Mouse (Mus musculus) heart, postnatal 0 days (tissue): ENCODE results near the gene Crnkl1. TPM values are rescaled to one million over a fixed set of nuclear protein-coding genes. Genes with fewer than 3 reads are reported as not detected.
"Not testable (repeated sequence)": the region's sequence is repeated elsewhere in the genome, so short reads cannot be mapped to it uniquely, and the experiment has no call there.

ENCODE experiments used
- ATAC-seq: fragments of 200-750 bp; cut with Nextera tagmentation; 2 replicates; pipeline ENCODE4 v1.8.0; 2017; ENCODE audit warnings: low read depth, moderate number of reproducible peaks, moderate library complexity; ENCODE audit not compliant: insufficient read depth
- DNase-seq: peaks from one replicate; pipeline ENCODE4 v3.0.0-alpha.2; 2016; ENCODE audit warnings: low spot score
- H3K27ac ChIP-seq: fragments of 300-500 bp; sonication (generic); 2 replicates; pipeline ENCODE4 v1.5.1; 2014; ENCODE audit warnings: low read depth, mild to moderate bottlenecking
- H3K27me3 ChIP-seq: fragments of 300-500 bp; sonication (generic); 2 replicates; pipeline ENCODE4 v1.6.1; 2014; ENCODE audit warnings: low read length, mixed read lengths; ENCODE audit not compliant: control insufficient read depth, insufficient read depth
- H3K36me3 ChIP-seq: fragments of 300-500 bp; sonication (generic); replicated peaks from 2 replicates; pipeline ENCODE4 v1.6.1; 2014; ENCODE audit warnings: low read length, mixed read lengths; ENCODE audit not compliant: control insufficient read depth, insufficient read depth
- H3K4me1 ChIP-seq: fragments of 300-500 bp; sonication (generic); 2 replicates; pipeline ENCODE4 v1.6.1; 2014; ENCODE audit warnings: antibody characterized with exemption; ENCODE audit not compliant: control insufficient read depth, insufficient read depth
- H3K4me2 ChIP-seq: fragments of 300-500 bp; sonication (generic); 2 replicates; pipeline ENCODE4 v1.6.1; 2014; ENCODE audit warnings: low read depth, mild to moderate bottlenecking, low read length, moderate library complexity
- H3K4me3 ChIP-seq: fragments of 300-500 bp; sonication (generic); 2 replicates; pipeline ENCODE4 v1.5.1; 2014; ENCODE audit warnings: low read depth, low read length
- H3K9ac ChIP-seq: fragments of 300-500 bp; sonication (generic); replicated peaks from 2 replicates; pipeline ENCODE4 v1.6.1; 2014; ENCODE audit warnings: low read depth, low read length, mixed read lengths
- H3K9me3 ChIP-seq: fragments of 300-500 bp; sonication (generic); replicated peaks from 2 replicates; pipeline ENCODE4 v1.6.1; 2016; ENCODE audit warnings: low read length; ENCODE audit not compliant: control insufficient read depth
- CTCF ChIP-seq: IDR thresholded peaks from 2 replicates; pipeline ENCODE4 v1.5.1; 2016; ENCODE audit warnings: antibody characterized with exemption, control low read depth, low read depth
- EP300 ChIP-seq: IDR thresholded peaks from 2 replicates; pipeline ENCODE4 v1.6.1; 2016; ENCODE audit warnings: antibody characterized with exemption, low read depth
- WGBS: fragments of 180-500 bp; shearing (Covaris S2); extraction: QIAGEN DNeasy Blood & Tissue Kit; methylation state at CpG from one replicate; pipeline ENCODE4 v1.1.7; 2014; 5-methylcytosine and 5-hydroxymethylcytosine counted together
- polyA plus RNA-seq: library from polyadenylated mRNA; unstranded; fragments of >200 nt; fragmentation: Nextera tagmentation; extraction: Ambion mirVana; gene quantifications from 2 replicates; pipeline ENCODE4 v1.2.1, GENCODE M21; 2015
- total RNA-seq: library from RNA; depleted of rRNA; stranded (reverse); fragments of >200 nt; gene quantifications from 2 replicates; pipeline ENCODE4 v1.2.3, GENCODE M21; 2014; ENCODE audit warnings: low replicate concordance

Gene Crnkl1
- total and polyA plus RNA-seq, 2 experiments from 2014 or later: 9.4 to 15.5 TPM

DNA sequence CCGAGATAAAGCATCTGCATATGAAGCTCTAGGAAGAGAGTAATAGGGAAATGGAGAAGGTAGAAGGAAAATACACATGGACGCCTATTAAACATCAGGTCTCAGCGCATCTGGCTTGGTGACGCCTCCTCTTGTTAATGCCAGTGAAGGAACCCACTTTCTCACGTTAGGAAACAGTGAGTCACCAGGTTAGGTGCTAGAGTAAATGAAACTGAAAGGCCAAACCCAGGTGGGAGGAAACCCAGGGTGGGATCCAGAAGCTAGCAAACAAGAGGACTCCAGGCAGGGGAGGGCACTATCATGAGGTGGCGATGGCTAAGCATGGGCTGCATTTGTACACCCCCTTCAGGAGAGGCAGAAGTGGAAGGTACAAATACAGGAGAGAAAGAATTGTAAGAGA, 29.7 kb downstream of the Crnkl1 start:
- no peaks in the 10 kb centered on the region for H3K9me3 ChIP-seq
- H3K27ac ChIP-seq: no peak overlapping the region
- TF ChIP-seq EP300 (no peak), CTCF (no peak)
- H3K27me3 ChIP-seq: no peaks in the 10 kb centered on the region
- H3K36me3 ChIP-seq: peaks cover 24% of the 10 kb centered on the region
- no peak overlapping the region for H3K4me3 ChIP-seq
- DNase-seq: no peak
- H3K4me1 ChIP-seq: peaks cover 19% of the 10 kb centered on the region
- no peak overlapping the region for H3K9ac ChIP-seq
- WGBS: 60% methylated on average over 6 of the region's 6 CpGs
- ATAC-seq: no peak
- H3K4me2 ChIP-seq: peak overlapping the region; percentile 69; the same call in 1 of the 2 replicates

DNA sequence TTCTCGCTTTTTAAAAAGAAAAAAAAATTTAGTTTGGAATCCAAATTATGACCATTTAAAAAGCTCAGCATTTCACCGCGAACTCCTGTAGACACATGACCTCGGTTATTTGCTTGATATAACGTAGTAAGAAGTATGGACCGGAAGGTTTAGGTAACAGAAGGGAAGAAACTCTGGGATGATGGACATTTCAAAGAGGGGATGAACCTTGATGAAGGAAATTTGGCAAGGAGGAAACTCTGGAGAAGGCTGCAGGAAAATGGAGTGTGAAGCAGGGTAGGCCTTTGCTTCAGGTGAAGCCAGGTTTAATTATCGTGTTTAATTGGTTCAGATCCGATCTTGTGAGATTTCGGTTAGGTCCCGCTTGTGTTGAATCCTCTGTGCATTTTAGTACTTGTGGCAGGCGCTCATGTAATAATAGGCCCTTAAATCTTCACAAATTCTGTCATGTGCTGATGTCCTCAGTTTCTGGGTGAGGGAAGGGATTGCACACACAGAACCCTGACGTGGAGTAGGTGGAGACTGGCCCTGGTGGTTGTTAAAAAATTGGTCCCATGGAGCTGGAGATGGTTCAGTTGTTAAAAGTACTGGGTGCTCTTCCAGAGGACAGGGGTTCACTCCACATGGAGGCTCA, 30.7 kb downstream of the Crnkl1 start:
- no peaks in the 10 kb centered on the region for H3K9me3 ChIP-seq
- H3K4me2 ChIP-seq: peak overlapping the region; percentile 69
- no peak for DNase-seq
- peaks cover 19% of the 10 kb centered on the region for H3K4me1 ChIP-seq
- peak overlapping the region; percentile 97 for H3K4me3 ChIP-seq
- TF ChIP-seq CTCF: no peak
- no peak for TF ChIP-seq EP300
- no peaks in the 10 kb centered on the region for H3K27me3 ChIP-seq
- H3K36me3 ChIP-seq: peaks cover 16% of the 10 kb centered on the region
- 0 out of 2 replicates have a peak overlapping the region, but pooled peaks have one; percentile 93 for H3K27ac ChIP-seq
- WGBS: 20% methylated on average over 12 of the region's 12 CpGs
- ATAC-seq: no peak
- H3K9ac ChIP-seq: peak overlapping the region; percentile 94

DNA sequence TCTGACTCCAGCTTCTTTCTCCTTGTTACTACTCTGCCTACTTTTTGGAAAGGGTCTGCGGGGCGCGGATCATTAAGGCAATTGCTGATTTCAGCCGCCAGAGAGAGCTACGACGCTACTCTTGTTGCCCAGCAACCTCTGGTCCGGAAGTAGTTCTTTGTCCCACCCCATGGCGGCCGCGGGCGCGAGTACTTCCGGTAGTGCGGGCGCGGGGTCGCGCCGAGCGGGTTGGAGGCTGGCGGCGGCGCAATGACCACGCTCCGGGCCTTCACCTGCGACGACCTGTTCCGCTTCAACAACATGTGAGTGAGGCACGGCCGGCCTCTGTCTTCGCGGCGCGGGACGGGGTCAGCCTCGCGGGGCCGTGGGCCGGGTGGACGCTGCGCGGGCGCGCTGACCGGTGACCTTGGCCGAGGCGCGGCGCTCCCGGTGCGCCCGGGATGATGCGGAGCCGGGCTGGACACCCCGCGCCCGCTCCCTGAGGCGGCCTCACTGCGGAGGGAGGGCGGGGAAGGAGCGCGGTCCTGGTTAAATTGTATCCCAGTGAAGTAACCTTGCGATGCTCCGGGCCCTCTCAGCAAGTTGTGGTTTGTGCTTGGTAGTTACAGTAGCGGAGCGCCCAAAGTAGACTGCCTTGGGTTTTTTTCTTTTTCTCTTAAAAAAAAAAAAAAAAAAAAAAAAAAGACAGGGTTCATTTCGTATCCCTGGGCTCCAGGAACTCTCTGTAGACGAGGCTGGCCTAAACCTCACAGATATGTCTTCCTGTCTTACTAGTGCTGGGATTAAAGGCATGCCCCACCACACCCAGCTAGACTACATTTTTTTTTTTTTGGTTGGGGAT, 31.5 kb downstream of the Crnkl1 start:
- DNase-seq (peak; percentile 88), ATAC-seq (peak; percentile 99)
- TF ChIP-seq EP300: no peak
- TF ChIP-seq CTCF: peak; percentile 54
- Histone ChIP-seq H3K27ac (peak overlapping the region; percentile 93), H3K4me1 (peaks cover 19% of the 10 kb centered on the region), H3K9ac (peak overlapping the region; percentile 94), H3K36me3 (peaks cover 9% of the 10 kb centered on the region; the same call in 1 of the 2 replicates), H3K4me2 (peak overlapping the region; percentile 69), H3K9me3 (no peaks in the 10 kb centered on the region), H3K4me3 (peak overlapping the region; percentile 97), H3K27me3 (no peaks in the 10 kb centered on the region)
- under 1% methylated on average over 68 of the region's 68 CpGs for WGBS

DNA sequence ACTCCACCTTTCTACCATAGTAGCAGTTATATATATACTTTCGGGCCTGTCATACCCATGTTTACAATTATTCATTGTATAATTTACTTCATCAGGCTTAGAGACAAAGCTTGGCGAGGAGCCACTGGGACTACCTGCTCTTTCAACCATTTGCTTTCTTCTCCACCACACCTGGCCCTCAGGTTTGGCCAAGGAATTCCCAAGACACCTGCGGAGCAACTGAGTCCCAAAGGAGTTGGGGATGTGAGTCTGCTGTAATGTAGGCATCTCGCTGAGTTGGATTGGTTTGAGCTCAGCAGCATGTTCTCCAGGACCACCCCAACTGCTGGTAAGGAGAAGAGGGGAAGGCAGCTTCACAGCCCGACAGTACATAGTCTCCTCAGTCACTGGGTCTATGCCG, 33.0 kb downstream of the Crnkl1 start, which contains the start of gene Naa20:
Gene Naa20 (plus strand): TSS at position 239 of the 400 bp plus-strand sequence.
- 81% methylated on average over 6 of the region's 6 CpGs for WGBS
- H3K9me3 ChIP-seq: no peaks in the 10 kb centered on the region
- DNase-seq (no peak), ATAC-seq (no peak)
- H3K4me1 ChIP-seq: peaks cover 19% of the 10 kb centered on the region
- no peaks in the 10 kb centered on the region for H3K27me3 ChIP-seq
- H3K36me3 ChIP-seq: peaks cover 2% of the 10 kb centered on the region; the same call in 1 of the 2 replicates
- H3K4me2 ChIP-seq: peak within 1 kb of the TSS; percentile 69
- H3K27ac ChIP-seq: no peak within 1 kb of the TSS
- TF ChIP-seq EP300 (no peak), CTCF (no peak; the same call in 1 of the 2 replicates)
- H3K4me3 ChIP-seq: peak within 1 kb of the TSS; percentile 97
- H3K9ac ChIP-seq: peak within 1 kb of the TSS; percentile 94; the same call in 1 of the 2 replicates

DNA sequence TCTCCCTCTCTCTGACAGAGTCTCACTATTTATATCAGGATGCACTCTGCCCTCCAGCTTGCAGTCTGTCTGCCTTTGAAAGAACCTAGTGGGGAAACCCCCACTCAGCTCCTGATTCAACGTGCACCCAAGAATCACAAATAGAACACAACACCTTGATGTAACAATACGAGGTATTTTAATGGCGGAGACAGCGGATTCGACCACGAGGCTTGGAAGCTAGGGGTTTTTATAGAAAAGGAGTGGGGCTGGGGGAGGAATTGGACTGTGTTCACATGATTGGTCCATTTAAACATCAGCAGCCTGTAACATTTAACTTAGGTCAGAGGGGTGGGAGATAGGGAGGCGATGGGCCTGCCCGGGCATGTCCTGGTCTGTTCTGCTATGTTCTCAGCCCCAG, 34.5 kb downstream of the Crnkl1 start:
- H3K27me3 ChIP-seq, ATAC-seq, H3K9ac ChIP-seq, H3K27ac ChIP-seq, DNase-seq, H3K4me3 ChIP-seq, H3K4me2 ChIP-seq, H3K9me3 ChIP-seq, H3K36me3 ChIP-seq: not testable (repeated sequence)
- H3K4me1 ChIP-seq: peaks cover 15% of the 10 kb centered on the region
- 58% methylated on average over 8 of the region's 8 CpGs for WGBS
